Mouse (Mus musculus) thymus, adult 2 months (tissue): ENCODE data around the gene Akap13.

Experiments used
- CTCF ChIP-seq: fragments of 200-500 bp; IDR thresholded peaks from 2 replicates; pipeline ENCODE4 v1.5.1; 2012; ENCODE audit warnings: mild to moderate bottlenecking, control low read depth, low read length, moderate library complexity, borderline replicate concordance; ENCODE audit not compliant: control insufficient read depth, poor library complexity, insufficient read depth; ENCODE audit errors: extremely low read depth
- POLR2A ChIP-seq: fragments of 200-500 bp; IDR thresholded peaks from 2 replicates; pipeline ENCODE4 v1.6.1; 2012; ENCODE audit warnings: mild to moderate bottlenecking, low read length, control low read depth, moderate library complexity; ENCODE audit not compliant: control insufficient read depth, poor library complexity, insufficient read depth; ENCODE audit errors: extremely low read depth

DNA sequence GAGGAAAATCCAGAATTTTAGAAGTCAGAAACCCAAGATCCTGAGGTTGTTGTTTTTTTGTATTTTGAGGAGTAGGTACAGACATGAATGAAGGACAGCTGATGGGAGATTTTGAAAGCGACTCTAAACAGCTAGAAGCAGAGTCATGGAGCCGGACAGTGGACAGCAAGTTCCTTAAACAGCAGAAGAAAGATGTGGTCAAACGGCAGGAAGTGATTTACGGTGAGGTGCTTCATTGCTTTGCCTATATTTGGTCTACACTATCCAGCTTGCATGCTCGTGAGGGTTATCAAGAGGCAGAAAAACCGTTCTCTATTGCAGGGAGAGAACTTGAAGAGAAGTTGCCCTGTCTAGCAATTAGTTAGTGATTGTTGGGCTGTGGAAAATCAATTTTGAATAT is 270.6 kb downstream of the Akap13 start:
- TF ChIP-seq CTCF (no peak), POLR2A (no peak)
